Mouse (Mus musculus) layer of hippocampus, adult 11-12 months (tissue): Measurements from ENCODE around the gene Rps24.
"Not testable (repeated sequence)": the region's sequence is repeated elsewhere in the genome, so short reads cannot be mapped to it uniquely, and the experiment has no call there.

Experiments
- DNase-seq: peaks from one replicate; pipeline ENCODE4 v3.0.0; 2022; ENCODE audit warnings: low spot score

Gene Rps24

DNA sequence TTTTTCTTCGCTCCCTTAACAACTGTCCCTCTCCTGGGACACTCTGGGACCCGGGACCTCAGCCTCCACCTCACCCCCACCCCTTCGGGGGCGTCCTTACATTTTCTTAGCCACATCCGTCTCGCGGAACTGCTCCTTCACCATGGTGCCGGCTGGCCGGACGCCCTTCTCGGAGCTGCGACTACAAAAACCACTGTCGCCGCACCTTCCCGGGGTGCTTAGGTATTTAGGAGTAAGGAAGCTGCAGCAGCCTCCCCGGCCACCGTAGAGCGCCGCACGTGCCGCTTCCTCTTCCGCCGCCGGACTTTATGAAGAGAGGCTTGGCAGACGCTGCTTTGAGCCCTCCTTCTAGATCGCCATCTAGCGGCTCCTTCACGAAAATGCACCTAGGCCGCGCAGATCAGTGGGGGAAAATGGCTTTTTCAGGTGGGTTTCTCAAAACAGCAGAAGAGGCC, at the start of gene Rps24, which contains the start of gene Polr3a:
Rps24 (plus strand) TSS at position 353 of the 455 bp plus-strand sequence.
Polr3a (minus strand) TSS at position 286 of the 455 bp plus-strand sequence.
- DNase-seq = peak; percentile 91

DNA sequence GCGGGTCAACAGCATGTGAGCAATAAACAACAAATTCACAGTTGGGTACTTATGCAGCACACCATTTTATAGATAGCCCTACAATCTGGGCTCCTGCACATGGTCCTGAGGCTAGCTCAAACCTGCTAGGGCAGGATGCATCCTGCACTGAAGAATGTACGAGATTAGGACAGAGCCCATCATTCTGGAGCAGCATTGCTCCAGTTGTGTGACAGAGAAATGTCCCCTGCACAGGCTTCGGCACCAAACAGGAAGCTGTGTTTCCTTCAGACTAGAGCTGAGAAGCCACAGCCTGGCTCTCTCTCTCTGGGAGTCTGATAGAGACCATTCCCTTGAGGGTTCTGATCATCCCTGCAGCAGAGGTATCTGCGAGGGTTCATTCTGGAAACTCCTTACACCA, 43.4 kb upstream of the Rps24 start:
- not testable (repeated sequence) for DNase-seq

DNA sequence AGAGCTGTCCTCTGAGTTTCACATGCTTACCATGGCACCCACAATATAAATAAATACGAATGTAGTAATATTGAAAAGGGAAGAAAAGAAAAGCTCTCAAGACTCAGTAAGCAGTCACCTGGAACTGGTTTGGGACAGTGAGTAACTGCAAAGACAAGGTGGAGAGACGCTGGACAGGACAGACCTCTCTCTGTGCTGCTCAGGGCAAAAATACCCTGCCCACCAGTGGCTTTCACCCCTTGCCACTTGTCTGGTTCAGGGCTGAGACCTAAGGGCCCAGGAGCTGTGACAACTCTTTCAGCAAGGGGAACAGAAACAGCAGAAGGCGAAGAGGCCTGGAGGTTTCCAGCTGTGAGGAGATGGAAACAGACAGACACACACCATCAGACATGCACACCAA, 28.7 kb upstream of the Rps24 start:
- no peak for DNase-seq

DNA sequence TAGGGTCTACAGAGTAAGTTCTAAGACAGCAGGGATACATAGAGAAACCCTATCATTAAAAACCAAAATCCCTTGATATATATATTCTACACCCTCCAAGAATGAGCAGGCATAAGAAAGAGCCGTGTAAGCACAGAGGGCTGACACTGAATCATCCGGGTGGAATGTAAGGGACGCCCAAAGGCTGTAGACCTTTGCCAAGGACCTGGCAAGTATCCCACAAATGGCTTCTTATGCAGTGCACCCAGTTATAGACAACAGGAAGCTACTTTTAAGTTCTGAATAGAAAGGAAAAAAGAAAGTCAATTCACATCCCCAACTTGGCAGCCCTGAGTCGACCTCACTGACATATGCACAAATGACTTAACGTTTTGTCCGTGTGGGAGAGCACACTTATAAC, 18.1 kb upstream of the Rps24 start:
- DNase-seq = no peak

DNA sequence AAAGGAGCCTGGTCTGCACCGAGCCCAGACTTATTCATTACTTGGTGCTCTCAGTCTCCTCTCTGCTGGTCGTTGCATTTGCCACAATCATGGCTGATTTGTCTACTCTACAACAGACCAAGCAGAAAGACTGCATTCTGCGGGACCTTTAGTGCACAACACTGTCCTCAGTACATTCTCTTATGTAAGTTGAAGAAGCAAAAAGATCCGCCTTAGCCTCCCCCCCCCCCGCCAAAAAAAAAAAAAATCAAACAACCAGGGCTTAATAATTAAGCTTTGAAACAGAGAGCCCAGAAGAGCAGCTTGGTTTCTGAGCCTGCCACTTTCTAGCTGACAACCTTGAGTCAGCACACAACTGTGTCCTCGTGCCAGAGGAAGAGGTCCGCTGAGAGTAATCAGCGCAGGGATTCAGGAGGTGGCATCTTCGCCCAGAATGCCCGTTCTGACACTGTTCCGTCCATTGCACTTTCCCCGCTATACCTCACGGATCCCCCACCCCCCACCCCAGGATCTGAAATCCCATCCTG, 621 bp upstream of the Rps24 start:
- no peak for DNase-seq

- not testable (repeated sequence) for DNase-seq
Observed at GRCm38 (mm10) chr14:24489772-24490171, 2.8 kb downstream of the Rps24 start.

GRCm38 (mm10) chr14:24490468-24491265, 3.7 kb downstream of the Rps24 start:
- peak; percentile 99 for DNase-seq

- DNase-seq = no peak
Observed at GRCm38 (mm10) chr14:24491266-24491981, 4.5 kb downstream of the Rps24 start.

- no peak for DNase-seq
Observed at GRCm38 (mm10) chr14:24493256-24493655, 6.3 kb downstream of the Rps24 start.

- DNase-seq = no peak
Observed at GRCm38 (mm10) chr14:24496507-24496906, 9.6 kb downstream of the Rps24 start.

GRCm38 (mm10) chr14:24497443-24497842, 10.5 kb downstream of the Rps24 start:
- no peak for DNase-seq

- no peak for DNase-seq
Observed at GRCm38 (mm10) chr14:24498561-24499255, 11.8 kb downstream of the Rps24 start.

DNA sequence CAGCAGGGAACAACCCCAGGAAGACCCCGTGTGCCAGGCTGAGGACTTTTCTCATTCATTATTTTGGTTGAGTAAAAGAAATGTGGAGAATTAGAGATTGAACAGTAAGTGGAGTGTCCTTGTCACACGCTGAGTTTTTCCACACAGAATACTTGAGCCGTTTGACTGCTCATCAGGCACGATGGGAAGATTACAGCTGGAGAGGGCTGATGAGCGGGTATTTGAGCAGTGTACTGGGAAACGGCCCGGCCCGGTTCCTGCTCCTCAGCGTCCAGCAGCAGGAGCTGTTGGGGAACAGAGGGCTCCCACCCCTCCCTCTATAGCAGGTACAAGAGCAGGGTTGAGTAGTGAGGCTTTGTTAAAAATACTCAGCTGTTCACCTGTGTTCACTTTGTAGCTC, 12.6 kb downstream of the Rps24 start:
- DNase-seq = no peak

GRCm38 (mm10) chr14:24500091-24500844, 13.3 kb downstream of the Rps24 start:
- DNase-seq = peak; percentile 87

DNA sequence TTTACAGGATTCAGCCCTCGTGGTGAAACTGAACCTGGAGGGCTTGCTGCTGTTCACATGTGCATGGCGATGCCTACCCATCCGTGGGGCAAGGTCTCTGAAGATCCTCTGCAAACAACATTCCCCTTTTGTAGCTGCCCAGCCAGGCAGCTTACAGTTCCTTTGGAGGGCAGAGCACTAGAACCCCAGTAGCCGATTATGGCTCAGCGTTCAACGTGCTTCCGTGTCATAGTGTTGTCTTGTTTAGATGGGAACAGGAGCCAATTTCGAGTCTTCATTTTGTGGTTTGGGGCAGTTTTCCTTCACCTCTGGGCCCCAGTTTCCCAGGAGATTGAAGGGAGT, 13.9 kb downstream of the Rps24 start:
- DNase-seq = no peak

GRCm38 (mm10) chr14:24501256-24501655, 14.3 kb downstream of the Rps24 start:
- DNase-seq = no peak

- no peak for DNase-seq
Observed at GRCm38 (mm10) chr14:24507452-24508069, 20.6 kb downstream of the Rps24 start.

GRCm38 (mm10) chr14:24508070-24508773, 21.3 kb downstream of the Rps24 start:
- DNase-seq = no peak

GRCm38 (mm10) chr14:24509557-24509956, 22.6 kb downstream of the Rps24 start:
- no peak for DNase-seq

GRCm38 (mm10) chr14:24510218-24510617, 23.3 kb downstream of the Rps24 start:
- DNase-seq = no peak

GRCm38 (mm10) chr14:24510679-24511078, 23.8 kb downstream of the Rps24 start:
- DNase-seq = no peak
